Mouse (Mus musculus) testis, adult 2 months (tissue): Measurements from ENCODE around the gene Nol10. TPM values are rescaled to one million over a fixed set of nuclear protein-coding genes. Genes with fewer than 3 reads are reported as not detected.

ENCODE experiments used
- H3K27ac ChIP-seq: fragments of 200-500 bp; 2 replicates; pipeline ENCODE4 v1.5.1; 2012; ENCODE audit warnings: low read depth, low read length; ENCODE audit not compliant: control insufficient read depth, insufficient read depth
- H3K27me3 ChIP-seq: fragments of 200-500 bp; 2 replicates; pipeline ENCODE4 v1.6.1; 2012; ENCODE audit warnings: mild to moderate bottlenecking, low read length, moderate library complexity; ENCODE audit not compliant: control insufficient read depth, insufficient read depth
- H3K36me3 ChIP-seq: fragments of 200-500 bp; 2 replicates; pipeline ENCODE4 v1.6.1; 2012; ENCODE audit warnings: mild to moderate bottlenecking, low read length; ENCODE audit not compliant: control insufficient read depth, insufficient read depth
- H3K4me1 ChIP-seq: fragments of 200-500 bp; 2 replicates; pipeline ENCODE4 v1.6.1; 2012; ENCODE audit warnings: low read length; ENCODE audit not compliant: control insufficient read depth, insufficient read depth
- H3K4me3 ChIP-seq: fragments of 200-500 bp; 2 replicates; pipeline ENCODE4 v1.5.1; 2012; ENCODE audit warnings: low read depth, mild to moderate bottlenecking, low read length, moderate library complexity, mixed read lengths; ENCODE audit not compliant: control insufficient read depth
- CTCF ChIP-seq: fragments of 200-500 bp; IDR thresholded peaks from 2 replicates; pipeline ENCODE4 v1.5.1; 2012; ENCODE audit warnings: low read depth, mild to moderate bottlenecking, inconsistent platforms, low read length, moderate library complexity; ENCODE audit not compliant: control insufficient read depth, insufficient read depth, insufficient replicate concordance
- POLR2A ChIP-seq: fragments of 200-500 bp; IDR thresholded peaks from 2 replicates; pipeline ENCODE4 v1.6.1; 2012; ENCODE audit warnings: low read depth, mild to moderate bottlenecking, inconsistent platforms, low read length, moderate library complexity; ENCODE audit not compliant: control insufficient read depth
- polyA plus RNA-seq: library from polyadenylated mRNA; depleted of rRNA; stranded (reverse); fragments of >200 nt; gene quantifications from 2 replicates; pipeline ENCODE4 v1.2.3, GENCODE M21; 2012

Nol10 gene
- polyA plus RNA-seq, 1 experiment = 3.8 TPM

DNA sequence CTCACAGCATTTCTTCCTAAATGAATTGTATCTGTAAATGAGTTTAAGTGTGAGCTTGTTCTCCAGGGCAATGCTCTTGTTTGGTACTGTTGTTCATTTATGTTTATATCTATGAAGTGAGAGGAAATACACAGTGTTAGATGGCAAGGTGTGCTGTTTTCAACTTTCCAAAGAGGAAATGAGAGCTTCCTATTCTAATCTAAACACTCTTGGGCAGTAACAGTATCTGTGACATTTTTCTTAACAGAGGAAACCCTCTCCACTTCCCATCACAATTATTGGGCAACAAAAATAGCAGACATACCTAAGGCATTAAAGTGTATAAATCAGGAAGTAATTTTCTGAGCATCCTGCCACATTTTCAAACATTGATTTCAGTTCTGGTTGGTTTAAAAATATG, 41.8 kb downstream of the Nol10 start:
- no peaks in the 10 kb centered on the region; the same call in 1 of the 2 replicates for H3K4me1 ChIP-seq
- no peaks in the 10 kb centered on the region for H3K27me3 ChIP-seq
- TF ChIP-seq POLR2A (no peak), CTCF (no peak)
- no peak overlapping the region for H3K27ac ChIP-seq
- no peaks in the 10 kb centered on the region for H3K36me3 ChIP-seq
- H3K4me3 ChIP-seq = no peak overlapping the region

DNA sequence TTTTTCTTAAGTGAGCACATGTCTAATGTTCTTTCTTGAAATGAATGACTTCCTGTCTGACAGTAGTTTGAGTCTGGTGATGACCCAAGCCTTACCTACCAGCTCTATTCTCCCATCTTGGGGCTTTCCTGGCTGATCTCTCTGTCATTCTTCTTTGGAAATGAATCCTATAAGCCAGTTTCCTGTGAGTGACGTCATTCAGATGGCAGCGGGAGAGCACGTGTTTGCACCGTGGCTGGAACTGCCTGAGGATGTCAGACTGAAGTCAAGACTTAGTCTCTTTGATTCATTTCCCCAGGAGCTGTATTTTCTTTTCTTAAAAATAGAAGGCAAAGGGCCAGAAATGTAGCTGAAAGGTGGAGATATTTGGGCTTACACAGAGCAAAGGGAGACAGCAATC, 42.3 kb downstream of the Nol10 start:
- Histone ChIP-seq H3K4me1 (no peaks in the 10 kb centered on the region; the same call in 1 of the 2 replicates), H3K27me3 (no peaks in the 10 kb centered on the region), H3K27ac (no peak overlapping the region), H3K4me3 (no peak overlapping the region), H3K36me3 (no peaks in the 10 kb centered on the region)
- TF ChIP-seq CTCF (no peak), POLR2A (no peak)

DNA sequence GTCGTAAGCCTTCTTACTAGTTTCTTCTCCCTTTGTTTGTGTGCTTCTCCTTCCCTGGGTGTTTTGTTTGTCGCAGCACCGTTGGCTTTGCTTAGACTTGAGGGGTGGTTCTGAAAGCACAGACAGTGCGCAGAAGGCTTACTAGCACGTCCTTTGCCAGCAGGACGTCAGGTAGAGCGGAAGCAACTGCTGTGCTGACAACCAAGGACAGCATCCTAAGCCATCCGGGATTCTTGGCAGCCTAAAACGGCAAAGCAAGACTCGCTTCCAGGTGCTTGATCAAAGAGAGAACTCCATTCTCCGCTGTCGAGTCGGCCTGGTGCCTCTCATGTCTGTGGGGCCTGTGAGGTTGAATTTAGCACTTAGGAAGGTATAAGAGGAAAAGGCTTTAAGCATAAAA, 44.9 kb downstream of the Nol10 start:
- Histone ChIP-seq H3K27ac (no peak overlapping the region), H3K27me3 (no peaks in the 10 kb centered on the region), H3K4me1 (no peaks in the 10 kb centered on the region; the same call in 1 of the 2 replicates), H3K4me3 (no peak overlapping the region), H3K36me3 (no peaks in the 10 kb centered on the region)
- TF ChIP-seq CTCF = no peak
- no peak for TF ChIP-seq POLR2A

DNA sequence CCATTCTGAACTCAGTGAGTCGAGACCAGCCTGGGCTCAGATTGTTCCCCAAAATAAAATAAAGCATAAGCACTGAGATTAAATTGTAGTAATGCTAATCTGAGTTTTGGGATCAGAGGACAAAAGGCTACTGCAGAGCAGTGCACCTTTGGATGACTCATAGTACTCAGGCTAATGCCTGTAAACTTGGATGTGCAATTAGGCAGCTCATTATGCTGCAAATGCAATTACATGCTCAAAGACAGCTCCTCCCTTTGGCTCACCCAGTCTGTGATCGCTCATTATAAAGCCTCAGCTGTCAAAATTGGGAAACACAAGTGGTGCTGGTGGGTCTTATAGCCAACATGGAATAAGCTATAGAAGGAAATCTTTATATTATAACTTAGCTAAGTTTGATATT, 48.9 kb downstream of the Nol10 start:
- Histone ChIP-seq H3K4me1 (no peaks in the 10 kb centered on the region; the same call in 1 of the 2 replicates), H3K27me3 (no peaks in the 10 kb centered on the region), H3K4me3 (no peak overlapping the region), H3K27ac (no peak overlapping the region), H3K36me3 (no peaks in the 10 kb centered on the region; the same call in 1 of the 2 replicates)
- TF ChIP-seq POLR2A (no peak), CTCF (no peak)

DNA sequence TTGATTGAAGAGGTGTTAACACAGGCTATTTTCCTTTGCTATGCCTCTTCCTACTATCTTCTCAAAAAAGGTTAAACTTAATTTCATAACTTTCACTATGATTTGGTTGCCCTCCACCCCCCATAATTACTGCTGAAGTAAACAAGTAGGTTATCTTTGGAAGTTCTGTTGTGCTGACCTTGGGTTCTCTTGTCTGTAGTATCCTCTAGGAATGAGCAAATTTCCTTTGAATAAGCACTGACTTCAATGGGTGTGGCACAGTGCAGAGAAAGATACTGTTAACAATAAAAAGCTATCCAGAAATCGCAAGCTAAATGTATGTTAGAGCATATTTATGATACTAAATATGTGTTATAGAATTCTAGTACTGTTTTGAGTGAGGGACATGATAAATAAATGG, 53.2 kb downstream of the Nol10 start:
- H3K27me3 ChIP-seq = no peaks in the 10 kb centered on the region
- H3K4me3 ChIP-seq = no peak overlapping the region
- no peak for TF ChIP-seq CTCF
- TF ChIP-seq POLR2A = no peak
- no peaks in the 10 kb centered on the region for H3K4me1 ChIP-seq
- peaks cover 2% of the 10 kb centered on the region; the same call in 1 of the 2 replicates for H3K36me3 ChIP-seq
- no peak overlapping the region for H3K27ac ChIP-seq

DNA sequence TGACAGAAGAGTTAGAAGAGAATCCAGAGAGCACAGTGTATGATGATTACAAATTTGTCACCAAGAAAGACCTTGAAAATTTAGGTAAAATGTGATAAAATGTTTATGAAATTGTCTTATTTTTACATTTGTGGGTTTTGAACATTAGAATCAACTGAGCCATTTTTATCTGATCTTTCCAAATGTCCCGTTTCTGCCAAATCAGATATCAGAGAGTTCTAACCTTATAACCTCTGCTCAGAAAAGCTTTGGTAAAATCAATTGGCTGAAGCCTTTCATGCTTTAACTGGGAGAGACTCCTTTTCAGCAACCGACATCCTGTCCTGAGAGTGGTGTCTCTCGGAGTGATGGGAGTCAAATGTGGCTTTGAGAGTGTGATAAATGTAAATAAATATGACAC, 53.9 kb downstream of the Nol10 start:
- H3K27me3 ChIP-seq = no peaks in the 10 kb centered on the region
- no peaks in the 10 kb centered on the region for H3K4me1 ChIP-seq
- H3K27ac ChIP-seq = no peak overlapping the region
- H3K4me3 ChIP-seq = no peak overlapping the region
- peaks cover 2% of the 10 kb centered on the region; the same call in 1 of the 2 replicates for H3K36me3 ChIP-seq
- TF ChIP-seq POLR2A (no peak), CTCF (no peak)

DNA sequence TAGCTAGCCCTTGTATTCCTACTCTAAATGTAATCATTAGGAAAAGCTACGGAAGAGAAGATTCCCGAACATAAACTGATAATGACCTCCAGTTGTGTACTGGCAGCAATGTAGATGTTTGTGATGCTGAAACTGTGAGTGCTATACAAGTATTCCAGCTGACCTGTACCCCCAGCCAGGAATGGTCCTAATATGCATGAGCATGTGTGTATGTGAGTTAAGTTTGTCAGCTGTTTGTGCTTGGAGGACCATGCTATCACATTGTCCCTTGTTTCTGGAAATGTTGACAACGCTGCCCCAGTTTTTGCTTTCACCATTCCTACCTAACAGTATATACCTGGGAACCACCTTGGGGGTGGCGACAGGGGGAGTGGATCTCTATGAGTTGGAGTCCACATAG, 55.7 kb downstream of the Nol10 start:
- no peak overlapping the region for H3K27ac ChIP-seq
- H3K36me3 ChIP-seq = peaks cover 2% of the 10 kb centered on the region
- TF ChIP-seq POLR2A = no peak
- no peak for TF ChIP-seq CTCF
- H3K4me3 ChIP-seq = no peak overlapping the region
- H3K27me3 ChIP-seq = no peaks in the 10 kb centered on the region
- no peaks in the 10 kb centered on the region for H3K4me1 ChIP-seq

DNA sequence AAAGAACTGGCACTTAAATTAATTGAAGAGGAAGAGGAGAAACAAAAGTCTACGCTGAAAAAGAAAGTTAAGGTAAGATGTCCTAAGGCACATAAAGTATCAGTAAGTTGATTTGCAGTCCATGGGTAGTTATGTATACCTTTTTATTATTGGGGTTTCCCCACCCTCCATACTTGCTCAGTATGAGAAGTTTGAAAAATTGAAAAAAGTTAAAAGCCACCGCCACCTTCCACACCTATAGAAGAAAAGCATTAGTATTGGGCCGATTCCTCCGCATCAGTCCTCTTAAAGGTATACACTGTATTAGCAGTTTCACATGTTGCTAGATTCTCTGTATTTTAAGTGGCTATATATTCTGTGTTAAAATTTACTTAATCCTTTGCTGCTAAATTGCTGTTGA, 58.6 kb downstream of the Nol10 start:
- H3K4me3 ChIP-seq = no peak overlapping the region
- H3K27ac ChIP-seq = no peak overlapping the region
- no peaks in the 10 kb centered on the region for H3K27me3 ChIP-seq
- TF ChIP-seq POLR2A (no peak), CTCF (no peak)
- H3K4me1 ChIP-seq = no peaks in the 10 kb centered on the region
- peaks cover 2% of the 10 kb centered on the region for H3K36me3 ChIP-seq
